Mouse (Mus musculus) ES-E14 (cell line): Measurements from ENCODE around the gene Ak5. TPM values are rescaled to one million over a fixed set of nuclear protein-coding genes. Genes with fewer than 3 reads are reported as not detected.

ENCODE experiments used
- DNase-seq: peaks from one replicate; pipeline ENCODE4 v3.0.0-alpha.2; 2013; ENCODE audit warnings: low read depth, low spot score
- H3K27ac ChIP-seq: 2 replicates; pipeline ENCODE4 v1.5.1; 2012; ENCODE audit warnings: low read depth, mild to moderate bottlenecking, low read length, moderate library complexity, mixed read lengths; ENCODE audit not compliant: poor library complexity, insufficient read depth, severe bottlenecking
- H3K36me3 ChIP-seq: 2 replicates; pipeline ENCODE4 v1.6.1; 2012; ENCODE audit warnings: mild to moderate bottlenecking, low read length, moderate library complexity, mixed read lengths; ENCODE audit not compliant: control insufficient read depth, poor library complexity, insufficient read depth, severe bottlenecking
- H3K4me1 ChIP-seq, 2 experiments: fragments of 150-350 bp in 1 of 2; sonication (generic) in 1 of 2; 2 replicates each; pipeline ENCODE4 v1.6.1; 2012; ENCODE audit warnings: low read length in 2 of 2, mild to moderate bottlenecking in 1 of 2, mixed read lengths in 1 of 2; ENCODE audit not compliant: control insufficient read depth in 2 of 2, insufficient read depth in 2 of 2, poor library complexity in 1 of 2
- H3K4me3 ChIP-seq, 2 experiments: fragments of 150-350 bp in 1 of 2; sonication (generic) in 1 of 2; 2 replicates each; pipeline ENCODE4 v1.5.1; 2012; ENCODE audit warnings: low read length in 2 of 2, low read depth in 1 of 2, mild to moderate bottlenecking in 1 of 2, mixed read lengths in 1 of 2; ENCODE audit not compliant: insufficient read depth in 1 of 2, poor library complexity in 1 of 2, severe bottlenecking in 1 of 2
- H3K9ac ChIP-seq: 2 replicates; pipeline ENCODE4 v1.6.1; 2012; ENCODE audit warnings: low read depth, mild to moderate bottlenecking, low read length, mixed read lengths; ENCODE audit not compliant: poor library complexity, insufficient read depth, severe bottlenecking
- H3K9me3 ChIP-seq: fragments of 150-350 bp; sonication (generic); 2 replicates; pipeline ENCODE4 v1.6.1; 2012; ENCODE audit warnings: low read depth, mild to moderate bottlenecking, low read length; ENCODE audit not compliant: control insufficient read depth, insufficient read depth
- CHD2 ChIP-seq: IDR thresholded peaks from 2 replicates; pipeline ENCODE4 v1.6.1; 2014; ENCODE audit warnings: mild to moderate bottlenecking, low read depth, low read length, inconsistent platforms
- HCFC1 ChIP-seq: IDR thresholded peaks from 2 replicates; pipeline ENCODE4 v1.6.1; 2012; ENCODE audit warnings: low read length, inconsistent platforms, borderline replicate concordance; ENCODE audit not compliant: insufficient read depth
- MAFK ChIP-seq: IDR thresholded peaks from 2 replicates; pipeline ENCODE4 v1.6.1; 2014; ENCODE audit warnings: mild to moderate bottlenecking, low read depth, low read length, inconsistent platforms; ENCODE audit not compliant: insufficient read depth
- ZC3H11A ChIP-seq: IDR thresholded peaks from 2 replicates; pipeline ENCODE4 v1.6.1; 2012; ENCODE audit warnings: low read depth, mild to moderate bottlenecking, inconsistent platforms, low read length, borderline replicate concordance
- ZNF384 ChIP-seq: IDR thresholded peaks from 2 replicates; pipeline ENCODE4 v1.6.1; 2012; ENCODE audit warnings: low read depth, low read length, inconsistent platforms
- in situ Hi-C, 2 experiments: fragments of 600-800 bp; cut with MboI; formaldehyde crosslinking; loops; one replicate each; pipeline ENCODE4 v1.15.1; 2025; ENCODE audit warnings: low sequenced_read_pairs in 2 of 2, inconsistent platforms in 1 of 2; ENCODE audit not compliant: unreplicated experiment in 2 of 2
- total RNA-seq: library from RNA; depleted of rRNA; stranded (reverse); fragments of 300-350 nt; gene quantifications from 2 replicates; pipeline ENCODE4 v1.2.3, GENCODE M21; 2012

Gene Ak5
- total RNA-seq, 1 experiment, result 0.76 TPM

- DNase-seq, result no peak
- H3K9me3 ChIP-seq, result no peaks in the 10 kb centered on the region
- no peak overlapping the region for H3K9ac ChIP-seq
- no peak for TF ChIP-seq CHD2
- no peak for TF ChIP-seq ZNF384
- no peak for TF ChIP-seq ZC3H11A
- TF ChIP-seq HCFC1, result no peak
- no peak for TF ChIP-seq MAFK
- H3K4me1 ChIP-seq, result peaks cover 0 to 10% of the 10 kb centered on the region in 2 experiments; a peak in 2 of 4 replicates
- no peak overlapping the region for H3K4me3 ChIP-seq
- in situ Hi-C loops, result no loop called here
- peaks cover 13% of the 10 kb centered on the region for H3K36me3 ChIP-seq
- H3K27ac ChIP-seq, result no peak overlapping the region
Measured at GRCm38 (mm10) chr3:152457308-152458035, 210.7 kb downstream of the Ak5 start.

GRCm38 (mm10) chr3:152453163-152453562 lies 215.0 kb downstream of the Ak5 start:
- no peak overlapping the region for H3K27ac ChIP-seq
- TF ChIP-seq CHD2, result no peak
- no peak for TF ChIP-seq ZNF384
- no peak for TF ChIP-seq MAFK
- no peak for TF ChIP-seq HCFC1
- TF ChIP-seq ZC3H11A, result no peak
- H3K9ac ChIP-seq, result no peak overlapping the region
- peaks cover 18% of the 10 kb centered on the region for H3K36me3 ChIP-seq
- no peak for DNase-seq
- no peaks in the 10 kb centered on the region for H3K9me3 ChIP-seq
- H3K4me1 ChIP-seq, result 0 out of 4 replicates have a peak, but pooled peaks cover 0 to 2% of the 10 kb centered on the region in 2 experiments
- H3K4me3 ChIP-seq, result no peak overlapping the region
- in situ Hi-C loops, result no loop called here

GRCm38 (mm10) chr3:152446966-152447365 lies 221.2 kb downstream of the Ak5 start:
- no peak for DNase-seq
- TF ChIP-seq MAFK (no peak), ZC3H11A (no peak), ZNF384 (no peak), HCFC1 (no peak), CHD2 (no peak)
- Histone ChIP-seq H3K27ac (no peak overlapping the region), H3K9ac (no peak overlapping the region), H3K4me1 (peaks cover 0 to 6% of the 10 kb centered on the region in 2 experiments; a peak in 2 of 4 replicates), H3K36me3 (peaks cover 10% of the 10 kb centered on the region), H3K4me3 (no peak overlapping the region), H3K9me3 (no peaks in the 10 kb centered on the region)
- in situ Hi-C loops, result no loop called here

GRCm38 (mm10) chr3:152444114-152444513 lies 224.0 kb downstream of the Ak5 start:
- no peak overlapping the region for H3K9ac ChIP-seq
- in situ Hi-C loops, result no loop called here

More at GRCm38 (mm10) chr3:152444114-152444513, 224.0 kb downstream of the Ak5 start:
- Histone ChIP-seq H3K36me3 (peaks cover 2% of the 10 kb centered on the region; the same call in 1 of the 2 replicates), H3K27ac (no peak overlapping the region), H3K4me3 (no peak overlapping the region), H3K4me1 (peaks cover 0 to 6% of the 10 kb centered on the region in 2 experiments; a peak in 2 of 4 replicates), H3K9me3 (no peaks in the 10 kb centered on the region)
- no peak for DNase-seq
- TF ChIP-seq HCFC1, result no peak
- no peak for TF ChIP-seq CHD2
- TF ChIP-seq ZC3H11A, result no peak
- no peak for TF ChIP-seq MAFK
- TF ChIP-seq ZNF384, result no peak
